Mouse (Mus musculus): ENCODE measurements around the gene Tcl1b1.
"Not testable (repeated sequence)": the region's sequence is repeated elsewhere in the genome, so short reads cannot be mapped to it uniquely, and the experiment has no call there.

Tcl1b1 gene

DNA sequence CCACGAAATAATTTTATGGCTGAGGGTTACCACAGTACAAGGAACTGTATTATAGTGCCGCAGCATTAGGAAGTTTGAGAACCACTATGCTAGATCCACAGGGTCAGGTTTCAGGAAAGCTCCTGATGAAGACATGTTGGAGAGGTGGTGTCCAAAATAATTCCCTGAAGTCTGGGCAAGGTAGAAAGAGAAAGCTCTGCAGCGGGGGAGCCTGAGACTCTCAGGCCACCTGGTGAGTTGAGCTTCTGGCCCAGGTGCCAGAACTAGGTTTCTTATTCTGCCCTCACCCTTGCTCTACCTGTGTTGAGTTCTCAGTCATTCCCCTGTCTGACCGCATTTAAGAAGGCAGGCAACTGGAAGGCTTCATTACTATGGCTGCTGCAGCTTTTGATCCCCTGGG lies at the start of gene Tcl1b1:
Gene Tcl1b1 (plus strand): TSS at position 301 of the 400 bp plus-strand sequence.
- DNase-seq: no peak

- DNase-seq: no peak
Observed at GRCm38 (mm10) chr12:105109812-105110211, 49.7 kb upstream of the Tcl1b1 start.

- no peak for DNase-seq
Observed at GRCm38 (mm10) chr12:105112321-105112988, 47.0 kb upstream of the Tcl1b1 start.

GRCm38 (mm10) chr12:105116648-105117047 lies 42.8 kb upstream of the Tcl1b1 start:
- DNase-seq: no peak

DNA sequence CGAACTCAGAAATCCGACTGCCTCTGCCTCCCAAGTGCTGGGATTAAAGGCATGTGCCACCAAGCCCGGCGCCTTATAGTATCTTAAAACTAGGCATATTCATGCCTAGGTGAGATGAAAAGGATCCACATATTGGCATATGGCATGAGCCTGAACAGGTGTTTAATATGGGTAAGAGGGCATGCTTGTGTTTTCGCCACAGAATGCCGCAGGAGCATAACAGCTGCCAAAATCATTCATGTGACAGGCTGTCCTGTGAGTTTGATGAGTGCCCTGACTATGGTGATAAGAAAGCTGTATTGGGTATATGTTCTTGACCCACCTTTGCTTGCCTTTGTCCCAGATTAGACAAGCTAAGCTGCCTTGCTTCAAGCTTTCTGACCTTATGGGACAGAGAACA lies 34.1 kb upstream of the Tcl1b1 start:
- DNase-seq: no peak

- no peak for DNase-seq
Observed at GRCm38 (mm10) chr12:105126516-105126915, 33.0 kb upstream of the Tcl1b1 start.

- no peak for DNase-seq
Observed at GRCm38 (mm10) chr12:105127607-105128006, 31.9 kb upstream of the Tcl1b1 start.

DNA sequence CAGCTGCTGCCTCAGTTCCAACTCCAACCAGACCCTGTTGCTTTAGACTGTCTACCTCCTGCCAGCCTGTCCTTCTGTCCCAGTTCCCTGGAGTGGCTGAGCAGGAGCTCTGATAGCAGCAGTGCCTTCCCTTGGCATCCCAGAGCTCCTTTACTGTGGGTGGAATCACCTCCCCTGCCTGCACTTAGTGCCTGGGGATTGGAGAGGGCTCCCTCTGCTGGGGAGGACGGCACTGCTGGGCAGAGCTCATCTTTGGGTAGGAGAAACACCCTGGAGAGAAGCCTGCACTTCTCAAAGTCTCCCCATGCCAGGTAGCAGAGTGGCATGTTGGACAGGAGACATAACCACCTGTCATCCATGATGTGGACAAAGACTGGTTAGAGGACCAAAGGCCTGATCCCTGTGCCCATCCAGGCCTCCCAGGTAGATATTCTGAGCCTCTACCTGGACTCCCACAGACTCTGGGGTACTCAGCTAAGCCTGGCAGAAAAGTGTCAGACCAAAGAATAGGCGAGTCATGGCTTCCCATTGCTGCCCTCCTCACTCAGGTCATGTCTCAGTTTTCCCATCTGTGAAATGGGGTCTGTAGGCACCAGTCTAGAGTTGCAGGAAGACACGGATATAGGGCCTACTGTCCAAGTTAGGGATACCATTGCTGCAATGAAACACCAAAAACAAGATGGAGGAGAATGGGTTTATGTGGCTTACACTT lies 29.8 kb upstream of the Tcl1b1 start:
- not testable (repeated sequence) for DNase-seq

DNA sequence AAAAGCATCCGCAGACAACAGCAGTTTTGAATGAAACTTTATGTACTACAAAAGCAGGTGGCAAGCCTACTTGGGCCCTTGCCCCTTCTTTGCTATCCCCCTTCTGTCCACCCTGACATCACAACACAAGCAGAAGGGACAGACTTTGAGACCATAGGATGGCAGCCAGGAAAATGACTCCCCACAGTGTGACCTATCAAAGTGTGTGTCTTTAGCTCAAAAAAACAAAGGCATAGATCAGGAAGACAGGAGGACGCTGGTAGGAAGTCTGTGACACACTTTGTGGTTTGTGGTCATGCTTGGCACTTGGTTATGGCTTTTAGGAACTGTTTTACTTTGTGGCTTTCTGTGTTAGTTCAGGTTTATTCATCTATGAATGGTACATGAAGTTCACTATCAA lies 25.3 kb upstream of the Tcl1b1 start:
- DNase-seq: not testable (repeated sequence)

DNA sequence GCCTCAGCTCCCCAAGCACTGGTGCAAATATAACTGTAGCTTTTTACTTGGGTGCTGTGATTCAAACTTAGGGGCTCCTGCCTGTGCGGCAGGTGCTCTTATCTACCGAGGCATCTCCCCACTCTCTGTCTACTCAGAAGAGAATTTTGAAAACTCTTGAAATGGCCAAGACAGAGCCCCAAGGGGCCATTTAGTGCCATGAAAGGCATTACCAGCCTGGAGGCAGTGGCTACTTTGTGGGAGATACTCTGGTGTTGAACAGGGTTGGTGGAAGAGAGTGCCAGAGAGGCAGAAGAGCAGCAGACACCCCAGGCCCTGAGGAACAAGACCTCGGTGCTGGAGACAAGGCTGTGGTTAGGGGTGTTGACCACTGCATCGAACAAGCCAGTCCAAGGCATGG lies 24.7 kb upstream of the Tcl1b1 start:
- not testable (repeated sequence) for DNase-seq

DNA sequence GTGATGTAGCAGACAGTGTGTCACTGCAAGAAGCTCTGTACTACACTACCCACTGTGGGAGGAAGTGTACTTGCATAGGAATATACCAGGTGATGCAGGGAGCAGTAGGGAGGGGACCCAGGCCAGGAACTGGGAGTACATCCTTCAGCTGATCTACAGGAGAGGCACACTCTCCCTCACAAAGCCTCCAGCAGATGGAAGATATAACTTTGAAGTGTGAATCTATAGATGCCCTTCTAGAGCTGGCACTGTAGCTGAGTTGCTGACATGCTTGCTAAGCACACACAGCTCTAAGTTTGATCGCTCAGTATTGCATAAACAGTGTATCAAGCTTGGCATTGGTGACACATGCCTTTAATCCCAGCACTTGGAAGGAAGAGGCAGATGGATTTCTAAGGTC lies 21.8 kb upstream of the Tcl1b1 start:
- not testable (repeated sequence) for DNase-seq

DNA sequence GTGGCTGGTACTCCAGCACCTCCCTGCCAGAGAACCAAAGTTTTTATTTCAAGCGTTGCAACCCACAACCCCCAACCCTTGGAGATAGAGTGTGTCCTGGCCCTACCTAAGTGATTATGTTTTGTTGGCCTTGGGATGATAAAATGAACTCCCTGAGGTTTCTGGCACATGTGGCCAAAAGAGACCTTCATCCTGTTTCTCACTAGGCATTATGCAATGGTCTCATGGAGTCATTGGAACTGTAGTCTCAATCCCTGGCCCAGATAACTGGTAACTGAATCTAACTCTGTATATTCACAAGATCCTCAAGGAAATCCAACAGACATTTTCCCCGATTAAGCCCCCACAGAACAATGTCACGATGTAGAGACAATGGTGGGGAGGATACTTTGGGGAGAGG lies 16.4 kb upstream of the Tcl1b1 start:
- no peak for DNase-seq

DNA sequence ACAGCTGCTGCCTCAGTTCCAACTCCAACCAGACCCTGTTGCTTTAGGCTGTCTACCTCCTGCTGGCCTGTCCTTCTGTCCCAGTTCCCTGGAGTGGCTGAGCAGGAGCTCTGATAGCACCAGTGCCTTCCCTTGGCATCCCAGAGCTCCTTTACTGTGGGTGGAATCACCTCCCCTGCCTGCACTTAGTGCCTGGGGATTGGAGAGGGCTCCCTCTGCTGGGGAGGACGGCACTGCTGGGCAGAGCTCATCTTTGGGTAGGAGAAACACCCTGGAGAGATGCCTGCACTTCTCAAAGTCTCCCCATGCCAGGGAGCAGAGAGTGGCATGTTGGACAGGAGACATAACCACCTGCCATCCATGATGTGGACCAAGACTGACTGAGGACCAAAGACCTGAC lies 14.6 kb upstream of the Tcl1b1 start:
- not testable (repeated sequence) for DNase-seq

DNA sequence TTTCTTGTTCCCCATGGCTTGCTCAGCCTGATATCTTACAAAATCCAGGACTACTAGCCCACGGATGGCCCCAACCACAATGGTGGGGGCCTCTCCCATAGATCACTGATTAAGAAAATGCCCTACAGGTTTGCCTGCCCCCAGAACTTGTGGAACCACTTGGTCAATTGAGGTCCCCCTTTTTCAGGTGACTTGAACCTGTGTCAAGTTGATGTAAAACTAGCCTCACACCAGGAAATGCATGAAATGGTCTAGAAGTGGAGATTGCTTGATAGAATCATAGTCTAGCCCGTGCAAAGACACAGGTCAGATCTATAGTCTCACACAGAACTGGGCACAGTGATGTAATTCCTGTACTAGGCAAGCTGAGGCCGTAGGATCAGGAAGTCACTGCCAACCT lies 13.8 kb upstream of the Tcl1b1 start, which contains the start of gene Tcl1b2:
Gene Tcl1b2 (plus strand): TSS at position 301 of the 400 bp plus-strand sequence.
- no peak for DNase-seq

DNA sequence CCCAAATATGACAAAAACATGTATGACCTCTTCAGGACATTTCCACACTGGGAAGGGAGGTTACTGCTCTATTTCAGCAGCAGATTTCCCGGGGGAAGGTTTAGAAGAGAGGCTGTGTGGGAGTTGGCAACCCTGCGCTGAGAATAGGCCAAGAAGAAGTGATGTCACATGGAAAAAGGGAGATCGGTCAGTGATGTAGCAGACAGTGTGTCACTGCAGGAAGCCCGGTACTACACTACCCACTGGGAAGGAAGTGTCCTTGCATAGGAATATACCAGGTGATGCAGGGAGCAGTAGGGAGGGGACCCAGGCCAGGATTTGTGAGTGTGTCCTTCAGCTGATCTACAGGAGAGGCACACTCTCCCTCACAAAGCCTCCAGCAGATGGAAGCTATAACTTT lies 4.2 kb upstream of the Tcl1b1 start:
- not testable (repeated sequence) for DNase-seq

- DNase-seq: no peak
Observed at GRCm38 (mm10) chr12:105158842-105159241, 648 bp upstream of the Tcl1b1 start.

DNA sequence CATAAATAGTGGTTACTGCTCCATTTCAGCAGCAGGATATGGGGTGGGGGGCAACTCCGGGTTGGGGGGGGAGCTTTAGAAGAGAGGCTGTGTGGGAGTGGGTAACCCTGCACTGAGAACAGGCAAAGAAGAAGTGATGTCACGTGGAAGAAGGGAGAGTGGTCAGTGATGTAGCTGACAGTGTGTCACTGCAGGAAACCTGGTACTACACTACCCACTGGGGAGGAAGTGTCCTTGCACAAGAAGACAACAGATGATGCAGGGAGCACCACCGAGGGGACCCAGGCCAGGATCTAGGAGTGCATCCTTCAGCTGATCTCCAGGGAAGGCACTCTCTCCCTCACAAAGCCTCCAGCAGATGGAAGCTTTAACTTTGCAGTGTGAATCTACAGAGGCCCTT lies 7.2 kb downstream of the Tcl1b1 start:
- no peak for DNase-seq

DNA sequence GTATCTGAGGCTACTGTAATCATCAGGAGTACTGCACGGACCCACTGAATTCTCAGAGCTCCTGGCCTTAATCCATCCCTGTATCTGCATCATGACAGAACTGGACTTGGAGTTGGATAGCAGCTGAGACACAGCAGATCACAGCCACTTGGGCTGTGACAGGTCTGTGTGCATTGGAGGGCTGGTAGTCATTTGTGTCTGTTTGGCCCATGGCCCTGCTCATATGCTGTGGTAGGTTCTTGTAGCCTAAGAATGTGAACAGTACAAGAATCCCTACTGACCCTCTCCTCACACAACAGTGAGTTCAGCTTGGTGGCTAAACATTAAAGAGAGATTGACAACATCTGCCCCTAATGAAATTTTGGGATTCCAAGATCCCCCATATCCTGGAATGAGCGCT lies 13.9 kb downstream of the Tcl1b1 start:
- no peak for DNase-seq

- peak; percentile 52 to 63 for DNase-seq
Observed at GRCm38 (mm10) chr12:105174318-105174717, 14.8 kb downstream of the Tcl1b1 start.

- DNase-seq: not testable (repeated sequence)
Observed at GRCm38 (mm10) chr12:105176044-105176443, 16.6 kb downstream of the Tcl1b1 start, which contains the start of gene Tcl1b5. Gene Tcl1b5, plus strand, starts transcription at chr12:105176344.

- DNase-seq: not testable (repeated sequence)
Observed at GRCm38 (mm10) chr12:105181040-105181644, 21.7 kb downstream of the Tcl1b1 start.

- DNase-seq: peak; percentile 6 to 7
Observed at GRCm38 (mm10) chr12:105188980-105189379, 29.5 kb downstream of the Tcl1b1 start.

DNA sequence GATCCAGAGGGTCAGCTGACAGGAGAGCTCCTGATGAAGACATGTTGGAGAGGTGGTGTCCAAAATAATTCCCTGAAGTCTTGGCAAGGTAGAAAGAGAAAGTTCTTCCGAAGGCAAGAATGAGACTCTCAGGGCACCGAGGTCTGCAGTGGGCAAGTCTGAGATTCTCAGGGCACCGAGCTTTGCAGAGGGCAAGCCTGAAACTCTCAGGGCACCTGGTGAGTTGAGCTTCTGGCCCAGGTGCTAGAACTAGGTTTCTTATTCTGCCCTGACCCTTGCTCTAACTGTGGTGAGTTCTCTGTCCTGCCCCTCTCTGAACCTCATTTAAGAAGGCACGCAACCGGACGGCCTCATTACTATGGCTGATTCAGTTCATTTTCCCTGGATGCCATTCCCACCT lies 31.3 kb downstream of the Tcl1b1 start, which contains the start of gene Tcl1b3:
Gene Tcl1b3 (plus strand): TSS at position 301 of the 400 bp plus-strand sequence.
- DNase-seq: not testable (repeated sequence)

Data from thymus, postnatal 36 days (tissue).